Mouse (Mus musculus): Measurements from ENCODE around the gene Gm14226.

DNA sequence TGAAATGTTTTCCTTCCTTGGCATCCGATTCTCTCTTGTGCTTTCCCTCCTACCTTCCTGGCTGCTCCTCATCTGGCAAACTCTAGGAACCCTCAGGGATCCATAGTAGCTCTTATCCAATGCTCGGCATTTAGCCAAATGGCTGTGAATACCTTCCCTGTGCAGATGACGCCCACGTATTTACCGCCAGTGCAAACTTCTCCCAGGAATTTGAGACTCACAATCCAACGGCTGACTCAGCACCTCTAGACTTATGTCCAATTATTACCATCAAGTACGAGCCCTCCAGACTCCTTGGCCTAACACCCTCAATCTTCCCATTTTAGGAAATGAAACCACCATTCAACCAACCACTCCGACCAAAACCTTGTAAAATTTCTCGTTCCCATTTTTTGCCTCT lies 53.0 kb downstream of the Gm14226 start:
- no peak for TF ChIP-seq CTCF (IDR thresholded peaks at IDR 0.05; ENCODE audit: low read depth, low read length)
- TF ChIP-seq EP300 (IDR thresholded peaks at IDR 0.05; ENCODE audit: insufficient read depth, low read depth, low read length): no peak

Measured in ES-Bruce4 (cell line).